Mouse (Mus musculus) liver, adult 2 months (tissue): ENCODE measurements around the gene Tcirg1.

ENCODE experiments used
- CTCF ChIP-seq: fragments of 200-500 bp; IDR thresholded peaks from 2 replicates; pipeline ENCODE4 v1.5.1; 2011; ENCODE audit warnings: low read depth, low read length, control low read depth
- POLR2A ChIP-seq: fragments of 200-500 bp; IDR thresholded peaks from 2 replicates; pipeline ENCODE4 v1.6.1; 2011; ENCODE audit warnings: low read length, control low read depth; ENCODE audit not compliant: insufficient read depth; ENCODE audit errors: extremely low read depth

DNA sequence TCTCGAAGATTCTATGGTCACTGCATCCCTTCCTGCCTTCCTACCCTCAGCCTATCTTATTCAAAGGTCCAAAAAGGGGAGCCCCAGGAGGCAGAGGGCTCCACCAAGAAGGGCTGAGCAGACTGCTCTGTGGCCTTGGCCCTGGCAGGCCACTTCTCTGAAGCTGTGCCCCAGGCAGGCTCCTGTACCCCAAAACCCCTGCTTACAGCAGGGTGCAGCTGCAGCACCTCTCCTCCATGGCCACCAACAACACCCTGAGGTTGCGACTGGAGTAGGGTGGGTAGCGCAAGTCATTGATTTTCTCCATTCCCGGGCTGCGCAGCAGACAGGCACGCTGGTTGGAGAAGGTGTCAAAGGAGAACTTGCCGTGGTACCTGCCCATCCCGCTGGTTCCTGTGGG, 6.8 kb upstream of the Tcirg1 start:
- TF ChIP-seq POLR2A (no peak), CTCF (no peak)
